Mouse (Mus musculus): ENCODE data around the gene Tnnc1.

DNA sequence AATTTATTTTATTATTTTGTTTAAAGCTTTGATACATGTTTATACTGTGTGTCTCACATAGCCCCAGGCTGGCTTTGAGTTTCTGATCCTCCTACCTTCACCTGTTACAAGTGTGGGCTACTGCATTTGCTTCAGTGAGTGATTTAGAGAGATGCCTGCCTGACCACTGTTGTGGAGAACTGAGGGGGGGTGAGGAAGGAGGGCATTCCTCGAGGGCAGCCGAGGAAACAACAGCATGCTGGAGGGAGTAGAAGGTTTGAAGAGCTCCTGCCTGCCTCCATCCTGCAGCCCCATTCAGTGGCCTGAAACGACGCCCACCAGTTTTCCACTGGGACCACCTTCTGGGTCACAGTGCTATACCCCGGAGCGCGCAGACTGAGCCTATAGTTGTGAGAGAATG lies 42.7 kb upstream of the Tnnc1 start:
- no peak for TF ChIP-seq CTCF (IDR thresholded peaks at IDR 0.05; ENCODE audit: extremely low read depth, insufficient read depth, insufficient read length, insufficient replicate concordance)
- no peak for TF ChIP-seq POLR2A (IDR thresholded peaks at IDR 0.05; ENCODE audit: low read depth, low read length)

Data from spleen, adult 2 months (tissue).